Mouse (Mus musculus): ENCODE results near the gene Dnajc17. TPM values are rescaled to one million over a fixed set of nuclear protein-coding genes. Genes with fewer than 3 reads are reported as not detected.

Gene Dnajc17
- total RNA-seq (2018; cell fraction: chromatin; rRNA removed) = 10 to 100 TPM in 23 of 26 experiments, 1 to 10 TPM in 3; 6.6 to 47.0 (median 29.7) TPM
- 10 to 100 TPM in 23 of 26 experiments, 1 to 10 TPM in 3; 8.5 to 18.7 (median 14.4) TPM for total RNA-seq (2018; cell fraction: cytosol; rRNA removed)
- total RNA-seq (2018; cell fraction: nucleus; rRNA removed) = 10 to 100 TPM in 19 of 26 experiments, 1 to 10 TPM in 7; 5.8 to 35.6 (median 14.1) TPM
- 14.2 to 28.9 TPM (median 14.3 TPM) in 3 replicates for polyA plus RNA-seq (2018)

GRCm38 (mm10) chr2:119208344-119209175 is at the start of gene Dnajc17, which contains the start of gene Zfyve19:
TSS of gene Dnajc17 (minus strand) at chr2:119208795.
TSS of gene Zfyve19 (plus strand) at chr2:119208617.
- WGBS (ENCODE audit: missing documents) = 0% methylated on average over 51 of the region's 51 CpGs
- peaks cover 48% of the 10 kb centered on the region; the same call in 1 of the 2 replicates for H3K79me2 ChIP-seq (ENCODE audit: inconsistent target)
- peak within 1 kb of the TSS; percentile 92 for H3K4me3 ChIP-seq (ENCODE audit: inconsistent target)
- peak within 1 kb of the TSS; percentile 81 for H3K27ac ChIP-seq
- peaks cover 28% of the 10 kb centered on the region; the same call in 1 of the 2 replicates for H3K36me3 ChIP-seq (ENCODE audit: inconsistent target)

- Histone ChIP-seq H3K79me2 (ENCODE audit: inconsistent target) (no peaks in the 10 kb centered on the region), H3K36me3 (ENCODE audit: inconsistent target) (no peaks in the 10 kb centered on the region)
- WGBS (ENCODE audit: missing documents) = 58% methylated on average over 7 of the region's 7 CpGs
Observed at GRCm38 (mm10) chr2:119254976-119255375, 46.4 kb upstream of the Dnajc17 start.

GRCm38 (mm10) chr2:119250826-119251478 is 42.4 kb upstream of the Dnajc17 start:
- 11% methylated on average over 11 of the region's 11 CpGs for WGBS (ENCODE audit: missing documents)
- H3K4me3 ChIP-seq (ENCODE audit: inconsistent target) = no peak overlapping the region
- no peaks in the 10 kb centered on the region for H3K79me2 ChIP-seq (ENCODE audit: inconsistent target)
- 0 out of 2 replicates have a peak overlapping the region, but pooled peaks have one; percentile 19 for H3K27ac ChIP-seq
- no peaks in the 10 kb centered on the region for H3K36me3 ChIP-seq (ENCODE audit: inconsistent target)

More at GRCm38 (mm10) chr2:119254976-119255375, 46.4 kb upstream of the Dnajc17 start:
- Histone ChIP-seq H3K4me3 (ENCODE audit: inconsistent target) (no peak overlapping the region), H3K27ac (no peak overlapping the region)

- H3K4me3 ChIP-seq (ENCODE audit: inconsistent target) = no peak overlapping the region
- H3K79me2 ChIP-seq (ENCODE audit: inconsistent target) = no peaks in the 10 kb centered on the region
- H3K36me3 ChIP-seq (ENCODE audit: inconsistent target) = no peaks in the 10 kb centered on the region
- no peak overlapping the region for H3K27ac ChIP-seq
- 68% methylated on average over 5 of the region's 5 CpGs for WGBS (ENCODE audit: missing documents)
Observed at GRCm38 (mm10) chr2:119250377-119250776, 41.8 kb upstream of the Dnajc17 start.

- no peak overlapping the region for H3K4me3 ChIP-seq (ENCODE audit: inconsistent target)
- 85% methylated on average over 4 of the region's 4 CpGs for WGBS (ENCODE audit: missing documents)
- H3K27ac ChIP-seq = no peak overlapping the region
- H3K79me2 ChIP-seq (ENCODE audit: inconsistent target) = no peaks in the 10 kb centered on the region
- no peaks in the 10 kb centered on the region for H3K36me3 ChIP-seq (ENCODE audit: inconsistent target)
Observed at GRCm38 (mm10) chr2:119249592-119250061, 41.0 kb upstream of the Dnajc17 start.

GRCm38 (mm10) chr2:119247904-119248303 is 39.3 kb upstream of the Dnajc17 start:
- Histone ChIP-seq H3K4me3 (ENCODE audit: inconsistent target) (no peak overlapping the region), H3K27ac (no peak overlapping the region), H3K36me3 (ENCODE audit: inconsistent target) (no peaks in the 10 kb centered on the region), H3K79me2 (ENCODE audit: inconsistent target) (no peaks in the 10 kb centered on the region)
- 95% methylated on average over 9 of the region's 9 CpGs for WGBS (ENCODE audit: missing documents)

- H3K4me3 ChIP-seq (ENCODE audit: inconsistent target) = no peak overlapping the region
- no peaks in the 10 kb centered on the region for H3K36me3 ChIP-seq (ENCODE audit: inconsistent target)
- H3K27ac ChIP-seq = no peak overlapping the region
- H3K79me2 ChIP-seq (ENCODE audit: inconsistent target) = no peaks in the 10 kb centered on the region
- WGBS (ENCODE audit: missing documents) = 73% methylated on average over 7 of the region's 7 CpGs
Observed at GRCm38 (mm10) chr2:119245246-119245645, 36.7 kb upstream of the Dnajc17 start.

GRCm38 (mm10) chr2:119242548-119242947 is 34.0 kb upstream of the Dnajc17 start:
- Histone ChIP-seq H3K4me3 (ENCODE audit: inconsistent target) (no peak overlapping the region), H3K36me3 (ENCODE audit: inconsistent target) (no peaks in the 10 kb centered on the region), H3K79me2 (ENCODE audit: inconsistent target) (no peaks in the 10 kb centered on the region), H3K27ac (no peak overlapping the region)
- 64% methylated on average over 9 of the region's 9 CpGs for WGBS (ENCODE audit: missing documents)

- no peak overlapping the region for H3K27ac ChIP-seq
- WGBS (ENCODE audit: missing documents) = 96% methylated on average over 4 of the region's 4 CpGs
- no peaks in the 10 kb centered on the region for H3K36me3 ChIP-seq (ENCODE audit: inconsistent target)
- no peaks in the 10 kb centered on the region for H3K79me2 ChIP-seq (ENCODE audit: inconsistent target)
- no peak overlapping the region for H3K4me3 ChIP-seq (ENCODE audit: inconsistent target)
Observed at GRCm38 (mm10) chr2:119240819-119241186, 32.2 kb upstream of the Dnajc17 start.

GRCm38 (mm10) chr2:119240075-119240818 is 31.7 kb upstream of the Dnajc17 start:
- WGBS (ENCODE audit: missing documents) = 86% methylated on average over 4 of the region's 4 CpGs
- H3K36me3 ChIP-seq (ENCODE audit: inconsistent target) = no peaks in the 10 kb centered on the region
- H3K4me3 ChIP-seq (ENCODE audit: inconsistent target) = no peak overlapping the region
- no peak overlapping the region for H3K27ac ChIP-seq
- H3K79me2 ChIP-seq (ENCODE audit: inconsistent target) = no peaks in the 10 kb centered on the region

- Histone ChIP-seq H3K4me3 (ENCODE audit: inconsistent target) (no peak overlapping the region), H3K79me2 (ENCODE audit: inconsistent target) (no peaks in the 10 kb centered on the region), H3K36me3 (ENCODE audit: inconsistent target) (no peaks in the 10 kb centered on the region), H3K27ac (no peak overlapping the region)
- 97% methylated on average over 2 of the region's 2 CpGs for WGBS (ENCODE audit: missing documents)
Observed at GRCm38 (mm10) chr2:119238671-119239070, 30.1 kb upstream of the Dnajc17 start.

- Histone ChIP-seq H3K27ac (no peak overlapping the region), H3K4me3 (ENCODE audit: inconsistent target) (no peak overlapping the region), H3K36me3 (ENCODE audit: inconsistent target) (no peaks in the 10 kb centered on the region), H3K79me2 (ENCODE audit: inconsistent target) (no peaks in the 10 kb centered on the region)
- WGBS (ENCODE audit: missing documents) = 22% methylated on average over 31 of the region's 31 CpGs
Observed at GRCm38 (mm10) chr2:119237871-119238220, 29.3 kb upstream of the Dnajc17 start.

GRCm38 (mm10) chr2:119237210-119237870 is 28.7 kb upstream of the Dnajc17 start, which contains the start of gene Spint1:
TSS of gene Spint1 (plus strand) at chr2:119237362.
- WGBS (ENCODE audit: missing documents) = 2% methylated on average over 66 of the region's 73 CpGs
- Histone ChIP-seq H3K79me2 (ENCODE audit: inconsistent target) (no peaks in the 10 kb centered on the region), H3K27ac (no peak within 1 kb of the TSS), H3K36me3 (ENCODE audit: inconsistent target) (no peaks in the 10 kb centered on the region), H3K4me3 (ENCODE audit: inconsistent target) (no peak within 1 kb of the TSS)

Data from macrophage (primary cell).